Mouse (Mus musculus): ENCODE data around the gene Pklr.
"Not testable (repeated sequence)": the region's sequence is repeated elsewhere in the genome, so short reads cannot be mapped to it uniquely, and the experiment has no call there.

Gene Pklr

DNA sequence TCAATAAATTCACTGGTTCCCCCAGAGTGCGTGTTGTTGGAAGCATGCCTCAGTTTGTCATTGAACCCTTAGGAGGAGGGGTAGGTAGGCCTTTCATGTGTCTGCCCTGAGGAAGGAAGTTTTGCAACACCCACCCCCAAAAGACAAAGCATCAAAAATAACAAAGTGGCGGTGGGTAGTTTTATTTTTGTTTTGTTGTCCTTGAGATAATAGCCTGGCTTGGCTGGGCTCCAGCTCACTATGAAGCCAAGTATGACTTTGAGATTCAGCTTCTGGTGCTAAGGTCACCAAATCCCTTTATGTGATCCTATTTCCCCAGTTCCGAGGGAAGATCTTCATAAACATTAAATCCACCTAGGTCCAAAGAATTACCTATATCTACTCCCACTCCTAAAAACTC is 11.7 kb upstream of the Pklr start:
- in situ Hi-C loops (cut with MboI, MseI): no loop called here

DNA sequence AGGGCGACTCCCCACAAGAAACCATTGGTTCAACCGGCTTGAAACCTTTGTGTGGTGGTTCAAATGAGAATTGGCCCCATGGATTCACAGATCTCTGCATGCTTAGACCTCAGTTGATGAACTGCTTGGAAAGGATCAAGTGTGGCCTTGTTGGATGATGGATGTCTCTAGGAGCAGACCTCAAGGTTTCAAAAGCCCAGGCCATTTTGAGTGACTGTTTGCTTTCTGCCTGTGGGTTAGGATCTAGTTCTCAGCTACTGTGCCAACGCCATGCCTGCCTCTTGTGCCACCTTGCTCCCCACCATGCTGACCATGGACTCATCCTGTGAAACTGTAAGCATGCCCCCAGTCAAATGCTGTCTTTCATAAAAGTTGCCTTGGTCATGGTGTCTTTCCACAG is 10.0 kb upstream of the Pklr start:
- in situ Hi-C loops (cut with MboI, MseI): no loop called here

DNA sequence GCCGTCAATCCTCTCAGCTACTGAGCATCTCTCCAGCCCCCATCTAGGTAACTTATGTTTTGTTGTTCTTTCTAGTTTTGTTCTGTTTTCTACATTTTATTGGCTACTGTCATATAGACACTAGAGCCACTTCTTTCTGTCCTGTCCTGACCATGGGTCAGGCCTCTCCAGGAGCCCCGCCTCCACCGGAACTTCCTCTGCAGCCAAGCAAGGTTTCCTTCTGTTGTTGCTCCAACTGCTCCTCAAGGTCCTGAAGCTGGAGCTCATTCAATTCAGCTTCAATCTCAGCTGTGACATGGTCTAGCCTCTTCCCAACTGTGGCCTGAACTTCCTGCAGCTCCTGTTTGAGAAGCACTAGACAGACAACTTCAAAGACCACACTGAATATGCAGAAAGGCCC is 6.0 kb upstream of the Pklr start:
- in situ Hi-C loops (cut with MboI, MseI): no loop called here

DNA sequence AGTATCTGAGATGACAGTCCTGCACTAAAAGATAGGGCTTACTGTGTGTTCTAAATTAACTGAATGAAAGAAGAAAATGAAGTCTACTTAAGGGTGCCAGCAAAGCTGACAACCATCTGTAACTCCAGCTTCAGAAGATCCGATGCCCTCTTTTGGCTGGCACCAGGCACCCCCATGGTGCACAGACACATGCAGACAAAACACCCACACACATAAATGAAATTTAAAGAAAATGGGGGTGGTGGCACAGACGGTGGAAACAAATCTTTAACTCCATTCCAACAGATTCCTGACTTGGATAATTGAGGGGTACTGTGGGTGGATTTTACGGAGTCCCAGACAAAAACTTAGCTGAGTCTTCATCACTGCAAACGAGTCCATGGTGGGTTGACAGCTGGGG is 4.1 kb upstream of the Pklr start:
- in situ Hi-C loops (cut with MboI, MseI): no loop called here

DNA sequence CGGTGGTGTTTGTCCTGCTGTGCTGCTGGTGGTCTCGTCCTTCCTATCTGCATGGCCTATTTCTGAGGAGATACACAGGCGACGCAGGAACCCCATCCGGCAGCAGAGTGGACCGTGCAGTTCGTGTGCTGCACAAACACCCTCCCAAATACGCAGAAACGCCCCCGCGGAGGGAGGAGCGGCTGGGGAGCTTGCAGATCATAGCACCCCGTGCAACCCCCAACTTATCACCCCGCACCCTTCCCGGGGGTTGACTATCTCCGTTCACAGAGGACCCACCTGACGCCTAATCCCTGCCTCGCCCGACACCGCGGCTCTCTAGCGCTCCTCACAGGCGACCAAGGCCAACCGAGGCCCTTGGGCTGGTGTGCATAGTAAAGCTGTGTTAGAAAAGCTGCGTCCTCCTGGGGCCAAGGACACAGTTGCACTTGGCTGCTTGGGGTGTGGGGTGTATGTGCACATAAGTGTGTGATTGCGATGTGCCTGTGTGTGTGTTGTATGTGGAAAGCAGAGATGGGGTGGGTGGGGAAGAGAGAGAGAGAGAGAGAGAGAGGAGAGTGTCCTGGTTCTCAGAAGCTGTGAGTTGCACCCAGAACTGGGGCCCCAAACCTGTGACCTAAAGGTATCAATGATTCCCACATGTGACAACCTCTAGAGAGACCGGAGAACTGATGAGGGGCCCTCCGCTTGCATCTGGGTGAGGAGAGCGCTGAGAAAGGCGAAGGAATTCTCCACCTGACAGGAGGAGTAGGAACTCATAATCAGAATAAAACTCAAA is 3.5 kb upstream of the Pklr start:
- in situ Hi-C loops (cut with MboI, MseI): no loop called here

DNA sequence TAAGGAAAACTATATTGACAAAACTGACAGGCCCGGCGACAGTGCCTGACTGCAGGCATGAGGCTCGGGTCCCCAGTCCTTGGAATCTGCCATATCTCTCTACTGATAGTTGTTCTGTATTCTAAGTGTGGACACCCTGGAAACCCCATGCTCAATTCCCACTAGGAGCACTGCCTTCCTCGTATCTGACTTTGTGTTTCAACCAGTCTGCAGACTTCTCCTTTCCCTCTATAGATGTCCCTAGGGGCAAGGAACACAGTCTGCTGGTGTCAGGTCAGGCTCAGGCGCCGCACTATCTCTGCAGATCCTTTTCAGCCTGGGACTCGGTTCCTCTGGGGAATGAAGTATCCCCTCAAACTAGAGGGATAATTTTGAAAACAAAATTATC is 2.9 kb upstream of the Pklr start:
- in situ Hi-C loops (cut with MboI, MseI): no loop called here

DNA sequence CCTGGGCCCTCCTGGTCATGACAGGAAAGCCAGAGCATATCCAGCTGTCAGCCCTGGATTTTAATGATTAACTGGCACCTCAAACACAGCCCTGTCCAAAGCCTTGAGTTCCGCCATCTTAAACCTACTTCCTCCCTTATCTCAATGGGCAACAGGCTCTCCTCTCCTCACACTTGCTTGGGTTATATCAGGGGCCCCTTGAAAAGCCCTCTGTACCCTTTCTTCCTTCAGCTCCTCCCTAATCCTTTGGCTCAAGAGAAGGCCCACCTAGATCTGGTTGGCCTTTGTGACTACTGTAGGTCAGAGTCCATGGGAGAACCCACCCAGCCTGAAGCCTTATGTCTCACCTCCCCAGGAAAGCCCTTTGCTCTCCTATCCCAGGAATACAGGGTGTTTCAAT is 2.2 kb upstream of the Pklr start:
- in situ Hi-C loops (cut with MboI, MseI): no loop called here

DNA sequence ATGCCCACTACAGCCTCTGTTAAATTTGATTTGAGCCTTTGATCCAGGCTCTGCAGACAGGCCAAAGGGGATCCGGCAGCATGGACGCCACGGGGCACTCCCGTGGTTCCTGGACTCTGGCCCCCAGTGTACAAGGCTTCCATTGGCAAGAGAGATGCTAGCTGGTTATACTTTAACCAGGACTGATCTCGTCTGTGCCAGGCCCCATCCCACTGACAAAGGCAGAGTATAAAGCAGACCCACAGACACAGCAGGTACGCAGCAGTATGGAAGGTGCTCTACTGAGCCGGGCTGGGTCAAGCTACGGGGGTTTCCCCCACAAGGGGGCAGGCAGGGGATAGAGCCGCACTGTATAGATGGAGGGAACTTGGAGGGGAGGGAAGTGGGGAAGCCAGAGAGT is 423 bp downstream of the Pklr start:
- in situ Hi-C loops (cut with MboI, MseI): no loop called here

DNA sequence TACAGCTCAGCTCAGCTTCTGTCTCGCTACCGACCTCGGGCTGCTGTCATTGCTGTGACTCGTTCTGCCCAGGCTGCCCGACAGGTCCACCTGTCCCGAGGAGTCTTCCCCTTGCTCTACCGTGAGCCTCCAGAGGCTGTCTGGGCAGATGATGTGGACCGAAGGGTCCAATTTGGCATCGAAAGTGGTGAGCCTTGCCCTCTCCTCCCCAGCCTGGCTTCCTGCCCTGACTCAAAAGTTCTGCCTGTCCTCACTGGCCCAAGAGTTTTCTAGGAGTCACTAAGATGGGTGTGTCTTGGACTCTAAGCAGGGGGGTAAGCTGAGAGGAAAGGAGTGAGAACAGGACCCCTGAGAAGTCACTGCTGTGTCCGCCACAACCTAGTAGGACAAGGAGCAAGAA is 8.9 kb downstream of the Pklr start:
- in situ Hi-C loops (cut with MboI, MseI): no loop called here

DNA sequence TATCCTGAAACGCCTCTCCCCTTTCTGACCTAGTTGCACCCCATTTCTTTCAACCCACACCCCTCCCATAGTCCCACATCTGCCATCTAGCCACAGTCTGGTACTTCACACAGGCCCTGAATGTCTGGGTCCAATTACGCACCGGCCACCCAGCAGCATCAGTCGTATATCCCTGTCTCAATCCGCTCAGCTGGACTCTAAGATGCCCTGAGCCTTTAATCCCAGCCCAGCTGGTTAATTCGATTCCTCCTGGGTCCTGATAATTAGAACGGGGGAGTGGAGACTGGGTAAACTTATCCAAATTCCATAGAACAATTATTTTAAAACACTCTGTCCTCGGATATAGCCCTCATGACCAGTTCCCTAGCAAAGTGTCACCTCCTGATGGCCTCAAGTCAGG is 9.6 kb downstream of the Pklr start:
- in situ Hi-C loops (cut with MboI, MseI): no loop called here

DNA sequence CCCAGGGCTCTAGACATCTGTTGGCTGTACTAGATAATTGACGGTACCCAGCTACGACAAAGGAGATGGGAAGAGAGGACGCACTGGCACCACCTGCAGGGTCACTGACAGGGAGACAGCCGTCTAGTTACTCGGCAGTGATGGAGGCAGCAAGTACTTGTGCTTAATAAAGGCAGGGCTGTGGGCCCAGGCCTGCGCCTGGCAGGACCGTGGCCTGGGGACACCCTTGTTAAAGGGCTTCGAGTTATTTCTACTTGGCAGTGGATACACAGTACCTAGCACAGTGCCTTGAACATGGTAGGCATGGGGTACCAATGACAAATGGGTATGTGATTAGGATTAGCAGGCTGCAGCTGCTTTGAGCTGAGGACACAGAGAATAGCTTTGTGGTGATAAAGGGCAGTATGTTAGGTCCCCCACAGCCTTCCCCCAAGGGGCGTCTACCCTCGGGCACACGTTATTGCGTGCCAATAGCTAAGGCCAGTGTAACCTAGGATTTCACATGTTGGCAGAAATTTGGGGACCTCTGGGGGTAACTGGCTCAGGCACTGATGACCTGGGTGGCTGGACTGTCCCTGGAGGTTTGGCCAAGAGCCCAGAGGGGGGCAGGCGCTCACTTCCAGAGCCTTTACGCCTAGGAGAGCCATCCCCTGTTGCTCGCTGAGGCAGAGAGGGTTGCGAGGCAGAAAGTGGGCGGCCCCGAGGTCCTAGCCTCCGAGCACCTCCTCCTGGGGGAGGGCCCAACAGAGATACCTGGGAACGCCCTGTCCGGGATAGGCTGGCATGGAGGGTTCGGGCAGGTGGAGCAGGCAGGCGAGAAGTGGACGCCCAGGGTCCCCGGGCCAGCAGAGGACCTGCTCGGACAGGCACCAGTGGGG is 11.4 kb downstream of the Pklr start:
- in situ Hi-C loops (cut with MboI, MseI): no loop called here

DNA sequence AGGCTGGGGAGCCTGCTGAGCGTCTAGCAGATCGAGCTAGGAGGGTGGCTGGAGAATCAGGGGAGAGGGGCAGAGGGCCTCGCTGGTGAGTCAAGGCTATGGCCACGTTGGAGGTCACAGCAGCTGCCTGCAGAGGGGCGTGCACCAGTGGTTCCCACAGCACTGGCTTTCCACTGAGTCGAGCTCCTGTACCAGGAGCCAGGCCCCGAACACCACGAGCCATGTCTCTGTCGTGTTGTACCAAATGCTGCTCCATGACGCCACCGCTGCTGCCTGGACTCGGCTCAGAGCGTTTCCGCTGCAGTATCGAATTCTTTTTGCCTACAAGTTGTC is 12.0 kb downstream of the Pklr start:
- in situ Hi-C loops (cut with MboI, MseI): no loop called here

DNA sequence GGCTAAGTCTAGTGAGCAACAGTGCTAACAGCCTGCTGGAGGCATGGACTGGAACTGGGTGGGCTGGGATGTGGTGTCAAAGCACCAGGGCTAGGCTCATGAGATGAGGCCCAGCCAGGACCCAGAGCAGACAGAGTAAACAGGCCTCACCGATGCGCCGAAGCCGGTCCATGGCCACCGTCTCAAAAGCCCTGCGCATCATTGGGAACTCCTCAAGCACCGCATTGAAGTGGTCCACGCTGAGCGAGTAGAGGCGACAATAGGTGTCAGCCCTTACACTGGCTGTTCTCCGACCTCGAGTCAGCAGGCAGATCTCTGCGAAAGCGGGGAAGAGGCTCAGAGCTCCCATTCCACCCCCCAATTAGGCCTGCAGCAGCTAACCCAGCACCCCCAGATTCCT is 12.6 kb downstream of the Pklr start:
- in situ Hi-C loops (cut with MboI, MseI): no loop called here

DNA sequence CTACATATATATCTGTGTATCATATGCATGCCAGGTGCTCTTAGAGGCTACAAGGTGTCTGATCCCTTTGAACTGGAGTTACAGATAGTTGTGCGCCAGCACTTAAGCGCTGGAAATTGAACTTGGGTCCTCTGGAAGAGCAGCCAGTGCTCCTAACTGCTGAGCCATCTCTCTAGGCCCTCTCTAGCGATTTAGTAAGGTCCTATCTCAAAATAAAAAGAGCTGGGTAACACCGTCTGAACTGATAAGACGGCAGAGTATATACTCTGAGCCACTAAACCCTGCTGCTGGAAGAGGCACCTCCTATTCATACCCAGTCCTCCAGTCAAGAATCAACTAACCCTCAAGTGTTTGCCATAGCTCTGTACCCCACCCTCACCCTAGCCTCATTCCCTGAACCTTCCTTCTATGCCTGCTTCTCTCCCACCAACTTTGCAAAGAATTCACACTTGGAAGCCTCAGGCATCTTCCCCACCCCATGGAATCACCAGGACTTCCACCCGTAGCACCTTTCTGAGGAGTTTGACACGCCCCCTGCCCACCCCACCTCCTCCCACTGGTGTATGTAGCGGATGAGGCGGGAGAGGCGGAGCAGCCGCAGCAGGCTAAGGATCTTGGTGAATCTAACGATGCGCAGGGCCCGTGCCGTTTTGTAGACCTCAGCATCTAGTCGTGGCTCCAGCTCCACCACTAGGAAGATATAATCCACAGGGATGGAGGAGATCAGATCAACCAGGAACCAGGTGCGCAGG is 16.3 kb downstream of the Pklr start:
- in situ Hi-C loops (cut with MboI, MseI): no loop called here

DNA sequence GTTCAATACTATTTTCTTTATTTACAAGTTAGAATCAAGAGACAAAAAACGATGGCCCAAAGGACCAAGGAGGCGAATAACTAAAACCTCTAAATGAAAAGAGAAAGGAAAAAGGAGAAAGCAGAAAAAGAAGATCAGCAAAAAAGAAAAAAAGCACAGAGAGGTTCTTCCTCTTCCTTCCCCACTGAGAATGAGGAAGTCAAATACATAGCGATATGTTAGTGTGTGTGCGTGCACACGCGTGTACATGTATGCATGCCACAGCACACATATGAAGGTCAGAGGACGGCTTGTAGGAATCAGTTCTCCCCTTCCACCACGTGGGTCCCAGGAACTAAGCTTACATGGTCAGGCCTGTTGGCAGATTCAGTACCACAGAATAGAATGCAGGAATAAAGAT is 21.0 kb downstream of the Pklr start:
- in situ Hi-C loops (cut with MboI, MseI): no loop called here

DNA sequence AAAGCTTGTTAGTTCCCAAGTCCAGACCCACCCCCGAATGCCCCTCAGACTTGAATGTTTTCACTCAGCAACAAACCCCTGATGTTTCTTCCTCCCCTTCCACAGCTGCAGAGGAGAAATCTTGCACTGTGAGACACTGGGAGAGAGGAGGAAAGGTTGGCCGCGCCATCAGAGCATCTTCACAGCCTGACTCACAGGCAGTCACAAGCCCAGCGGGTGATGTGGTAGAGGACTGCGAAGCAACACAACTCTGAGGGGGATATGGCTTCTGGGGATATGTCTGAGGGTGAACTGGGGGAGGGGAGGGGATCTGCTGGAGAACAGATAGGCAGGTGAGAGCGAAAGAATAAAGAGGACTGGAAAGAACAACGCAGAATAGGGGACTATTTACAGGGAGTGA is 22.7 kb downstream of the Pklr start:
- in situ Hi-C loops (cut with MboI, MseI): no loop called here

DNA sequence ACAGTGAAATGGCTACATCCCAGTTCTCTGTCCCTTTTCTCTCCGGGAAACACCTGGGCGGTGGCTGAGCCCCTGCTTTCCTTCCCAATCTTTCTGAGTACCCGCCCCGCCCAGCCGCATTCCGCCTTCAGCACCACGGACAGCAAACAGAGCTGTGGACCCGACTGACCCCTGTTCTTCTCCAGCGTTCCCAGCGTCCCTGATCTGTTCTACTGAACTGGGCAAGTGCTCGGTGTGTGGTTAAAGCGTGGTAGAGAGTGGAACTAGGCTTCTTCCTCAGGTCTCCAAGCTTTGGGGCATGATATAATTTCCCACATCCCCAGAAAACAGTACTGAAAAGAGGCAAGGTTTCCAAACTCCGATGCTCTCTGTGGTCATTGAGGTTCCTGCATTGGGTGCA is 23.3 kb downstream of the Pklr start:
- in situ Hi-C loops (cut with MboI, MseI): no loop called here

DNA sequence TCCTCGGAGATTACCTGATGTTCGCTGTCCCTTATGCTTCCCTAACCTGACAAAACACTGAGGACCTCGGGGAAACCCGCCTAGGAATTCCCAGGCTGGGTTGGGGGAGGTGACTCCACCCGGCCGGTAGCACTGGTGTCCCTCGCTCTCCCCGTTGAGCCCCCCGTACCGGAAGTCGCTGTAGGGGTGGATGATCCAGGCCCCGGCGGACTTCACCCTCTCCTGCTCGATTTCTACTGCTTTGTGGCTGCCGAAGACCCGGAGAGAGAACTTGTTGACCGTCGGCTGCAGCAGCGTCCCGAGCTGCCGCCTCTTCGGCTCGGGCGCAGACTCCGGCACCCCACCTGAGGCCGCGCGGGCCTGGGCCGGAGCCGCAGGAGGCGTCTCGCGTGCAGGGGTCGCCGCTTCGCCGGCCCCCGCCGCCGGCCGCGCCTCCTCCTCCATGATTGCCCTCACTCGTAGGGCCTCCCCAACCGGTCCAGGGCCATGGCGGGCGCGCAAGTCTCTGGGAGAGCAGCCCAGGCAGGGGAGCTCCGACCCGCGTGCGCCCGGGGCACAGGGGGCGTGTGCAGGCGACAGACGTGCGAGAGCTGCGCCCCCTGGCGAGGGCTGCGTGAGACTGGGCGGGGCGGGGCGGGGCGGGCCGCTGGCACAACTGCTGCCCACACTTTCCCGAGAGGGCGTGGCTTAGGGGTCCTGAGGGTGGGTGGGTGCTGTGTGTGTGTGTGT is 23.8 kb downstream of the Pklr start, which contains the start of gene Hcn3:
Gene Hcn3 (minus strand): TSS at position 581 of the 729 bp plus-strand sequence.
- in situ Hi-C loops (cut with MboI, MseI): no loop called here

DNA sequence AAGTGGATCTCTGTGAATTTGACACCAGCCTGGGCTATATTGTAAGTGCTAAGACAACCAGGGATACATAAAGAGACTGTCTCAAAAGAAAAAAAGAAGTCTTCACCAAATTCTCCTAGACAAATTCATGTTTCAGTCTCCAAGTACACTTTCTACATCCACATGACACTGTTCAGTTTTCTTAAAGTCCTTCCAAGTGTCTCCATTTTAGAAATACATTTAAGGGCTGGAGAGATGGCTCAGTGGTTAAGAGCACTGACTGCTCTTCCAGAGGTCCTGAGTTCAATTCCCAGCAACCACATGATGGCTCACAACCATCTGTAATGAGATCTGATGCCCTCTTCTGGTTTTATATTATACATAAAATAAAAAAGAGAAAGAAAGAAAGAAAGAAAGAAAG is 25.3 kb downstream of the Pklr start:
- in situ Hi-C loops (cut with MboI, MseI): not testable (repeated sequence)

DNA sequence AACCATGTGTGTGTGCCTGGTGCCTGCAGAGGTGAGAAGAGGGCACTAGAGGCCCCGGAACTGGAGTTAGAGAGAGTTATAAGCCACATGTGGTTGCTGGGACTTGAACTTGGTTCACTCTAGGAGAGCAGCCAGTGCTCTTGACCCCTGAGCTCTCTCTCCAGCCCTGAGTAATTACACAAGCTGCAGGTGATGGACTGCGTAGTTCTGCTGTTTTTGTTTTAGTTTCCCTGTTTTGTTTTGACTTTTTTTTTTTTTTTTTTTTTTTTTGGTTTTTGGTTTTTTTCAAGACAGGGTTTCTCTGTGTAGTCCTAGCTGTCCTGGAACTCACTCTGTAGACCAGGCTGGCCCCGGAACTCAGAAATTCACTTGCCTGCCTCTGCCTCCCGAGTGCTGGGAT is 25.8 kb downstream of the Pklr start:
- in situ Hi-C loops (cut with MboI, MseI): no loop called here

DNA sequence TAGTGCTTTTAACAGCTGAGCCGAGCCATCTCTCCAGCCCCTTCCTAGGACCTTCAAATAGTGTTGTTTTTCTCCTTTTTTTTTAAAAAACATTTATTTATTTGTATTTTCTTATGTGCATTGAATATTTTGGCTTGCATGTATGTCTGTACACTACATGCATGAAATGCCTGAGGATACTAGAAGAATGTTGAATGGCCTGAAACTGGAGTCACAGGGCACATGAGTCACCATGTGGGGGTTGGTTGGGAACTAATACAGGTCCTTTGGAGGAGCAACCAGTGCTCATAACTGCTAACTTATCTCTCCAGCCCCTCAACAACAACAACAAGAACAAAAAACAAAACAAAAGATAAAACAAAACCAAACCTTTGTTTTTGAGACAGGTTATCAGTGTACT is 27.2 kb downstream of the Pklr start:
- in situ Hi-C loops (cut with MboI, MseI): no loop called here

Data from T-helper 1 cell (primary cell).